Mouse (Mus musculus) liver, embryonic 14.5 days (tissue): ENCODE results near the gene Sgcg.

Experiments
- CTCF ChIP-seq: IDR thresholded peaks from 2 replicates; pipeline ENCODE4 v1.5.1; 2016; ENCODE audit warnings: antibody characterized with exemption, low read depth, control low read depth
- EP300 ChIP-seq: IDR thresholded peaks from 2 replicates; pipeline ENCODE4 v1.6.1; 2016; ENCODE audit warnings: antibody characterized with exemption, low read depth

- TF ChIP-seq CTCF (peak; percentile 59), EP300 (no peak)
Measured at GRCm38 (mm10) chr14:61242611-61243010, 15.7 kb downstream of the Sgcg start.
